Mouse (Mus musculus): ENCODE data around the gene Map3k13.

Map3k13 gene

DNA sequence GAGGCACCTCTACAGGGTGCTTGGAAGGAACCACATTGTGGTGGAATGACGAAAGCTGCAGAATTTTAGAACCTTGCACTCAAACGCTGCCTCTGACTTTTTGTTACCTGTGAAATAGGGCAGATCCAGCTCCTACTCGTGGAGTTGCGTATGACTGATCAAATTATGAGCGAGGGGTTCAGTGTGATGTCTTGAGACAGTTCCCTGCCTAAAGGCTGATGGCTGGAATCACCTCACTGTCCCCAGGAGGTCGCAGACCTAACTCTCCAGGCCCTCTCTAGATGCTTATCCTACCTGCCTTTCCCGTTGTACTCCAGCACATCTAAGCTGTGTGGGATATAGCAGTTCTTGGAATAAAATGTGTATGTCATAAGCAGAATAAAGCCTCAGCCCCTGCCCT, 111.8 kb downstream of the Map3k13 start:
- DNase-seq (ENCODE audit: low read depth, low spot score): no peak

DNA sequence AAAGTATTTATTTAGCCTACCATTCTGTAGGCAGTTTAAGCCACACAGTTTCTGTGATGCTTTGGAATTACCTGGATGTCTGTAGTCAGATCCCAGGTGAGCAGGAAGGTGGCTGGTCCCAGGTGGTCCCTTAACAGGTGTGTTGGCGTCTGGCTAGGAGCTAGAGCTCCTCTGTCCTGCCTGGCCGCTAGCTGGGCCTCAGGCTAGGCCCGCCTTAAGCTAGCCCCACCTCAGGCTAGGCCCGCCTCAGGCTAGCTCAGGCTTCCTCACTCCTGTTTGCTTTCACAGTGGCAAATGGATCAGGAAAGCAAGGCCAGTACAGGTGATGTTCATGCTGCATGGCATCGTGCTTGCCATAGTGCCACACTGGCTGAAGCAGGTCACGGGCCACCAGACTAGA, 112.8 kb downstream of the Map3k13 start:
- DNase-seq (ENCODE audit: low read depth, low spot score): no peak

DNA sequence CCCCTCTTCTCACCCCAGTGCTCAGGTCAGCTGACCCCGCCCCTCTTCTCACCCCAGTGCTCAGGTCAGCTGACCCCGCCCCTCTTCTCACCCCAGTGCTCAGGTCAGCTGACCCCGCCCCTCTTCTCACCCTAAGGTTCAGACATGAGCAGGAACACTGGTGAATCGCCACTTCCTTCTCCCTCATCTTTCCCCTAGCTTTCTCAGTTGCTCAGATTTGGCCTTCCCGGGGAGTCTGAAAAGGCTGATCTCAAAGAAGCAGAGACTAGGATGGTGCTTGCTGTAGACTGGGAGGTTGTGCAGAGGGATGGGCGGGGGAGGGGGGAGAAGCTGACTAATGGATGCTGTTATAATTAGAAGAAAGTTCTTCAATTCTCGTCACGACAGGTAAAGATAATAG, 114.8 kb downstream of the Map3k13 start:
- peak; percentile 73 for DNase-seq (ENCODE audit: low read depth, low spot score)

DNA sequence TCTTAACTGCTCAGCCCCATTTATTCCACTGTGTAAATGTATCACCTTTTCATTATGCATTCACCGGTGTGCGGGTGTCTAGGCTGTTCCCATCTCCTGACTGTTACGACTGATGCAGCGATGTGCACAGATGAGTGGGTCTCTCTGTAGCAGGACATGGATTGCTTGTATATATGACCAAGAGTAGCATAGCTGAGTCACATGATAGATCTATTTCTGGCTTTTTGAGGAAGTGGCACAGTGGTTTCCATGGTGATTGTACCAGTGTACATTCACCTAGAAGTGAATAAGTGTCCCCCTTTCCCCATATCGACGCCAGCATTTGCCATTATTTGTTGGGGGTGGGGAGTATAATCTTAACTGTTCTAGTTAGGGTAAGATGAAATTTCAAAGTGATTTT, 119.2 kb downstream of the Map3k13 start:
- no peak for DNase-seq (ENCODE audit: low read depth, low spot score)

DNA sequence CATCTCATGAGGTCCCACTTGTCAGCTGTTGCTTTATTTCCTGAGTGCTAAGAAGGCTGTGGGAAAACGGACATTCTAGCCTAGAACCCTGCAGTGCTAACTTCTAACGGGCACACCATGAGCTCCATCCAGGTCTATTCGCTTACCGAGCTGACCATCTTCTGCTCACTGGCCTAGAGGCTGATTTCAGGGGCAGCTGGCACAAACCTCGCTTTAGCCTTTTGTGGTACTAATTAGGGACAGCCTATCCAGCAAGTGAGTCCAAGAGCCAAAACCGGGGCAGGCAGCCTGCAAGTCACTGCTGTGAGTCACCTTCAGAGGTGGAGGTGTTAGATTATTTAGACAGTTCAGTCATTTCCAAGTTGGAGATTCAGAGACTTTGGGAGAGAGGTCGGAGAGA, 122.5 kb downstream of the Map3k13 start:
- DNase-seq (ENCODE audit: low read depth, low spot score): no peak

DNA sequence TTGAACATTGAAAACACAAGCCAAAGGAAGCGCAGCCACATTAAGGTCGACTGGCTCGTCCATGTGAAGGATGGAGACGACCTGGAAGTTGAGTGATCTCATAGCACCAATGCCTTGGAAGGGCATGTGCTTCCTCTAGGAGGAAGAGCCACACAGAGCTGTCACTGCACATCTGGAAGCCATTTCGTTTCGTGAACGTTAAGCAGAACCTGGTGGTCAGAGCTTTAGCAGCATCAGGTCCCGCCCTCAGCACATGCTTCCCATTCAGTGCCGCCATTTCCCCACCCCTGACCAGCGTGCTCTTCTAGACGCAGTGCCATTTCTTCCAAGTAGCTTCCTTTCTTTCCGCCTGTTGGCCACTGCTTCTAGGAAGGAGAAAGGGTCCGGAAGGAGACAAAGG, 134.3 kb downstream of the Map3k13 start:
- no peak for DNase-seq (ENCODE audit: low read depth, low spot score)

DNA sequence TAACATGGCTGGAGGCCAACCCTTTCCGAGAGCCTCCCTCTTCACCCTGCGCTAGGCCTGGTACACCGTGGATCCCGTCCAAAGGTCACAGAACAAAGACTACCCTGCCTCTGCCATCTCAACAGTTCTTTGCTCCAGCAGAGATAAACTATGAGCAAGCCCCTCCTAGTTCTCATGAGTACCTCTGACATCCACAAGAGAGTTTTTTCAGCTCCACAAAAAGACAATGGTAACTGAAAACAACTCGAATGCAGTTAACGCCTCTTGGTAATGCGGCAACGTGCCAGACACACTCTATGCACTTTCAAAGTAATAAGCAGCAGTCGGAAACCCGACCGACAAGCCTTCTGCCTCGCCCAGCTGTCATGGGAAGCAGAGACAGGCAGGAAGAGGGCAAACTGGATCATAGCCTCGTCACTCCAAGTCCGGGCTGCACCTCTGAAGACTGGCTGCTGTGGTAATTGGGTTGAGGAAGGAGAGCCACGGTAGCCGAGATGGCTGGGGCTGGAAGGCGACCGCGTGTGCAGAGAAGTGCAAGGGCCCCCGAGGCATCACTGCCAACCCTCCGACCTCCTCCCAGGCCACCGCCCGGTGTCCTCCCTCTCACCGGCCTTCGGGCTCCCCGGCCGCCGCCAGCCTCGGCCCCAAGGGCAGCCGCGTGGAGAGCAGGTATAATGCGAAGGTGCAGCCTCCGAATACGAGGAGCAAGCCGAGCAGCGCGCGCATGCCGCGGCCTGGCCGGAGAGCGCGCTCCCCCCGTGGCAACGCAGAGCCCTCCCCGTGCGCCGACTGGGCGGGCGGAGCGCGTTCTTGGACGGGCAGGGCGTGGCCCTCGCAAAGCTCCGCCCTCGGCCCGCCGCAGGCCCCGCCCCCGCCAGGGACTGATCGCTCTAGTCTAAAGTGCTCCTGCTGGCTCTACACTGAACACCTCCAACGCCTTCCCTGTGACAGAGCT, 152.9 kb downstream of the Map3k13 start, which contains the start of gene Tmem41a:
Gene Tmem41a, minus strand, starts transcription at position 792 of the 955 bp plus-strand sequence.
- DNase-seq (ENCODE audit: low read depth, low spot score): peak; percentile 96

DNA sequence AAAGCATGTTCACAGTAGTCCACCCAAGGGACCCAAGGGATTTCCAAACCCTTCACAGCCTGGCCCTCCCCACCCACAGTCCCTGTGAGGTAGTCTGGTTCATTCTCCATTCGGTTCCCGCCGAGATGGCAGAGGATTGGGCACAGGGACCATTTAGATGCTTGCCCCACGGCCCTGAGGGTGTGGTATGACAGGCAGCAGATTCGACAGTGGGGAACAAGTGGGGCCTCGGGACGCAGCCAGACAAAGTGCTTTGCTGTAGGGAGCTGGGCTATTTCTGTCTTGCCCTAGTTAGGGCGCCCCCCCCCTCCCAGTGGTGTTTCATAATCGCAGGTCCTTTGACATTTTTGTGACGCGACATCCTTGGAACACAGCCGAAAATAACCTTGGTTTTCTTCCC, 161.4 kb downstream of the Map3k13 start:
- no peak for DNase-seq (ENCODE audit: low read depth, low spot score)

DNA sequence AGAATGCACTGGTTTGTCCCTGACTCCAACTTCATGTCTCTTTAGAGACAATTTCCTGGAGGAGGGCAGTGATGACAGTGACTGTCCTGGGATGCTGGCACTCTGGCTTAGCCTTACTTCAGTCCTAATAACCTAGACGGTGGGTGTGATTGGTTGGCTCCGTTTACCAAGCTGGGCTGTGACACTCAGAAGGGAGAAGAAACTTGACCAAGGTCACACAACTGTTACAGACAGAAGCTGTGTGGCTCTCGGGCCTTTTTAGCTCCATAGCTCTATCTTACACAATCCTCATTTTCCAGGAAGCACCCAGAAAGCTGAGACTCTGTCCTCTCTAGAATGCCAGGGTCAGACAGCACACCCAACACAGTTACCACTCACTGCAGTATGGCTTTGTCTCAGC, 171.4 kb downstream of the Map3k13 start:
- DNase-seq (ENCODE audit: low read depth, low spot score): no peak

DNA sequence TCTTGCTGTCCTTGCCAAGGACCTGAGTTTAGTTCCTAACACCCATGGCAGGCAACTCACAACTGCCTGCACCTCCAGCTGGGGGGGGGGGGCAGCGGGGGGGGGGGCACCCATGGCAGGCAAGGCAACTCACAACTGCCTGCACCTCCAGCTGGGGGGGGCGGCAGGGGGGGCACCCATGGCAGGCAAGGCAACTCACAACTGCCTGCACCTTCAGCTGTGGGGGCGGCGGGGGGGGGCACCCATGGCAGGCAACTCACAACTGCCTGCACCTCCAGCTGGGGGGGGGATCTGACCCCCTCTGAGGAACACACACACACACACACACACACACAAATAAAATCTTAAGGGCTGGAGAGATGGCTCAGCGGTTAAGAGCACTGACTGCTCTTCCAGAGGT, 175.7 kb downstream of the Map3k13 start:
- no peak for DNase-seq (ENCODE audit: low read depth, low spot score)

DNA sequence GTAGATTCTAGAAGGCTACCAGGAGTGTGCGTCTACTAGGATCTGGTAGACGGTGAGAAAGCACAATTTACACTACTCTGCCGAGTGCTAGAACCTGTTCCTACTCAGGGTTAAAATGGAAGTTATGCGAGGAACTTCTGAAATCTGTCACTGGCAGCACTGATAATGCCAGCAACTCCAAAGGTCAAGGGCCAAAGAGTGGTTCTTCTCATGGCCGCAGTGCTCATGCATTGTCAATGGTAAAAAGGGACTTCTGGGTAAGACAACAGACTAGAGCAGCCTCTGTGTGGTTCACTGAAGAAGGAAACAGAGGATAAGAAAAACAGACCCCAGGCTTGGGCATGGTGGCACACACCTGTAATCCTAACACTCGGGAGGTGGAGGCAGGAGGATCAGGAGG, 176.4 kb downstream of the Map3k13 start:
- DNase-seq (ENCODE audit: low read depth, low spot score): no peak

DNA sequence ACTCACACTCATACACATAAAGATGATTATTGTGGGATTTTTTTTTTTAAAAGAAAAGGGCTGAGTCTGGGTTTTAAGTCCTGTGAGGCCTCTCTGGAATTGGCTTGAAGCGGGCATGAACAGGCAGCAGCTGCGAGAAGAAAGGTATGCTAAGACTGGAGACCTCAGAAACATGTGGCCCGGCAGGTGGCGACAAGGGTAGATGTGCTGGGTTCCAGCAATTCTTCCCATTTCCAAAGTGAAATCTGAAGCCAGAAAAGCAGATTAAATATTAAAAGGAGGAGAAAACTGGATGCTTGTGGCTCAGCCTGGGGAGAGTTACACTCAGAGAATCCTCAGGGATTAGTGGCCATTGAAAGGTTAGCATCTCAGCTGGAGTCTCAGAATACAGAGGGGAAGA, 177.3 kb downstream of the Map3k13 start:
- no peak for DNase-seq (ENCODE audit: low read depth, low spot score)

DNA sequence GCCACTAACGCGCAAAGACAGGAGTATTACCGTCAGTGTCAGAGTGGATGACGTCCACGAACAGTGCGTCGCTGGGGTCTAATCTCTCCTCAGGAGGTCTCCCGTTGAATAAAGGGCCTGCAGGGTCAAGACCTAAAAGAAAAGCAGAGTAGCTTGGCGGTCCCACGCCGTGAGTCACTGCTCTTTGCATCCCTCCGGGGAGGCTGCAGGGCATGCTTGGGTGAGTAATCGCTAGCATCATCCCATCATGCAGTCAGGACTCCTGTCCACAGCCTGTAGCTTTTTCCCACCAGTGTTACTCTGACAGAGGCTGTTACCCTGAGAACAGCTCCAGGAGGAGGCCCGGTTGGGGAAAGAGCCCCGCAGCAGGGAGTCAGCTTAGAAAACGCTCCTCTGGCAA, 182.1 kb downstream of the Map3k13 start:
- DNase-seq (ENCODE audit: low read depth, low spot score): peak; percentile 33

DNA sequence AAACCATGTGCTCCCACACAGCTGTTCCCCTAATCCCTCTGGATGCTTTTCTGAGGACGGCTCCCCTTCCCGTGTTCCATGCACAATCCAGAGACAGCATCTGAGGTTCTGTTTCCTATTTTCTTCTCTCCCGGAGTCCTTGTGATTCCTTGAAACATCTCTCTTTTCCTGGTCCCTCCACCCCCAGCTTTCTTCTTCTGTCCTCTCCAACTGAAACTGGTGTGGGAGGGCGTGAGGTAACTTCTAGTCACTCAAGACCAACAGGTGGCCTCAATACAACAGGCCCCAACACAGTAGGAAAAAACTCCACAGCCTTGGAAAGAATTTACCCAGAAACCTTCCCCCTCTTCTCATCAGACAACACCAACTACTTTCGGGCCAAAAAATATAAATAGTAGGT, 183.2 kb downstream of the Map3k13 start:
- no peak for DNase-seq (ENCODE audit: low read depth, low spot score)

Measured in ZHBTc4 (cell line).